Mouse (Mus musculus) lung, embryonic 16.5 days (tissue): ENCODE measurements around the gene 1810062G17Rik. TPM values are rescaled to one million over a fixed set of nuclear protein-coding genes. Genes with fewer than 3 reads are reported as not detected.

Source experiments
- ATAC-seq: fragments of 200-750 bp; cut with Nextera tagmentation; 2 replicates; pipeline ENCODE4 v1.8.0; 2017; ENCODE audit warnings: low read depth, mild to moderate bottlenecking, moderate library complexity
- H3K27ac ChIP-seq: fragments of 300-500 bp; sonication (generic); 2 replicates; pipeline ENCODE4 v1.5.1; 2014; ENCODE audit warnings: mild to moderate bottlenecking, control low read depth, low read length
- H3K27me3 ChIP-seq: fragments of 300-500 bp; sonication (generic); 2 replicates; pipeline ENCODE4 v1.6.1; 2014; ENCODE audit warnings: low read depth, low read length, mixed read lengths; ENCODE audit not compliant: control insufficient read depth, insufficient read depth
- H3K36me3 ChIP-seq: fragments of 300-500 bp; sonication (generic); 2 replicates; pipeline ENCODE4 v1.6.1; 2014; ENCODE audit warnings: low read length; ENCODE audit not compliant: control insufficient read depth, insufficient read depth
- H3K4me1 ChIP-seq: fragments of 300-500 bp; sonication (generic); replicated peaks from 2 replicates; pipeline ENCODE4 v1.6.1; 2014; ENCODE audit warnings: low read length, mixed read lengths; ENCODE audit not compliant: control insufficient read depth, insufficient read depth
- H3K4me2 ChIP-seq: fragments of 300-500 bp; sonication (generic); 2 replicates; pipeline ENCODE4 v1.6.1; 2014; ENCODE audit warnings: low read depth, low read length, control low read depth
- H3K4me3 ChIP-seq: fragments of 300-500 bp; sonication (generic); 2 replicates; pipeline ENCODE4 v1.5.1; 2014; ENCODE audit warnings: mild to moderate bottlenecking, low read length, control low read depth
- H3K9ac ChIP-seq: fragments of 300-500 bp; sonication (generic); 2 replicates; pipeline ENCODE4 v1.6.1; 2014; ENCODE audit warnings: low read length, control low read depth
- H3K9me3 ChIP-seq: fragments of 300-500 bp; sonication (generic); 2 replicates; pipeline ENCODE4 v1.6.1; 2016; ENCODE audit warnings: low read length; ENCODE audit not compliant: control insufficient read depth
- WGBS: fragments of 180-500 bp; shearing (Covaris S2); extraction: QIAGEN DNeasy Blood & Tissue Kit; methylation state at CpG from one replicate; pipeline ENCODE4 v1.1.7; 2014; 5-methylcytosine and 5-hydroxymethylcytosine counted together
- polyA plus RNA-seq: library from polyadenylated mRNA; unstranded; fragments of >200 nt; fragmentation: Nextera tagmentation; extraction: Ambion mirVana; gene quantifications from 2 replicates; pipeline ENCODE4 v1.2.1, GENCODE M21; 2015

The 1810062G17Rik gene
- polyA plus RNA-seq, 1 experiment from 2014 or later, result 3.9 TPM

DNA sequence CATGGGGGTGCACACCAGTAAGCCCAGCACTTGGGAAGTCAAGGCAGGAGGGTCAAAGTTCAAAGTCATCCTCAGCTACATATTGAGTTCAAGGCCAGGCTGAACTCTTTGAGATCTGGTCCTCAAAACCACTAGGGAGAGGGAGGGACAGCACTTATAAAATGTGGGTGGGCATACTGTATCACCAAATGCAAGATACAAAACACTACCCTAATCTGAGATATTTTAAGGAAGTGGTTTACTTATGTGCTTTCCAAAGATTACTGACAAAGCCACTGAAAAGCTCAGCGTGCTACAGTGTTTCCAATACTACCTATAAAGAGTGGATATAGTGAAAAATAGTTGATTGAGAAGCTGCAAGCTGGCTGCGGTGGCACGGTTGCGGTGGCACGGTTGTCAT is 2.5 kb upstream of the 1810062G17Rik start:
- H3K36me3 ChIP-seq, result no peaks in the 10 kb centered on the region
- no peaks in the 10 kb centered on the region for H3K27me3 ChIP-seq
- no peak for ATAC-seq
- H3K27ac ChIP-seq, result no peak overlapping the region
- peaks cover 11% of the 10 kb centered on the region for H3K4me1 ChIP-seq
- no peaks in the 10 kb centered on the region for H3K9me3 ChIP-seq
- no peak overlapping the region for H3K4me2 ChIP-seq
- WGBS, result 95% methylated on average over 5 of the region's 5 CpGs
- no peak overlapping the region for H3K4me3 ChIP-seq
- no peak overlapping the region for H3K9ac ChIP-seq

DNA sequence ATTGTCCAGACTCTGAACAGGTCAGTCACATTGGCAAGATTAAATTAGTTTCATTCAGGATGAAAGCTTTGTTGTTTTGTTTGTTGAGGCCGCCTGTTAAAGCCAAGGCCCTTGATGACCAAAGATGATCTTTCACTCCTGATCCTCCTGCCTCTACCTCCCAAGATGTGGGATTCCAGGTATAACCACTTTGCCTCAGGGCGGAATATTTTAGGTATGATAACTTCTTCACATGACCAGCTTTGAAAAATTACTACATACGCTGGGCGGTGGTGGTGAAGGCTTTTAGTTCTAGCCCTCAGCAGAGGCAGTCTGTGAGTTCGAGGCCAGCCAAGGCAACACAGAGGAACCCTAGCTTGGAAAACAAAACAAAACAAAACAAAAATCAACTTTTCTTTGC is 1.3 kb upstream of the 1810062G17Rik start:
- H3K9ac ChIP-seq, result peak overlapping the region; percentile 81; the same call in 1 of the 2 replicates
- ATAC-seq, result no peak

DNA sequence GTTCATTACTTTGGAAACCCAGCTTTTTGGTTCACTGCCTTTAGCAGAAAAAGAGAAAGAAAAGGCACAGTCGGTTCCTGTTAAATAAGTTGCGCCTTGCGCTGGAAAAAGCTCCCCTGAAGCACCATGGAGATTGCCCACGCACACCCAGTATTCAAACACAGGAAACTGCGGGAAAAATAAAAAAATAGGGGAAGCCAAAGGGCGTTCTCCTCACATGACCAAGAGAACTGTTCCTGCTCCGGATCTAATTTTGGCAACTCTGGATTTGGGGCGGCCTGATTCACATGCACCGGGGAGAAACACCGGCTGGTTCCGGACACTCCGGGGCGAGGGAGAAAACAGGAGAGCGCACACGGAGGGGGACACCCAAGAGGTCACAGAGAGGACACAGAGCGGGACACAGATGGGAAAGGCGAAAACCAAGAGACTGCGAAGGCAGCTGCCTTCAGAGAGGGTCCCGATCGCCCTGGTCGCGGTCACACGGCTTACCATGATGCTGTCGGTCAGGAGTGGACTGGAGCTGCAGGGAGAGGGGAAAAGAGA is 726 bp upstream of the 1810062G17Rik start:
- Histone ChIP-seq H3K36me3 (no peaks in the 10 kb centered on the region), H3K4me3 (peak overlapping the region; percentile 74), H3K4me2 (peak overlapping the region; percentile 80), H3K9me3 (no peaks in the 10 kb centered on the region), H3K9ac (peak overlapping the region; percentile 81), H3K27me3 (no peaks in the 10 kb centered on the region), H3K27ac (peak overlapping the region; percentile 89), H3K4me1 (peaks cover 11% of the 10 kb centered on the region)
- ATAC-seq, result peak; percentile 16
- WGBS, result under 1% methylated on average over 24 of the region's 24 CpGs

More for the DNA sequence above, 1.3 kb upstream of the 1810062G17Rik start:
- 68% methylated on average over 5 of the region's 5 CpGs for WGBS
- Histone ChIP-seq H3K4me3 (peak overlapping the region; percentile 74), H3K4me2 (peak overlapping the region; percentile 80), H3K9me3 (no peaks in the 10 kb centered on the region), H3K27me3 (no peaks in the 10 kb centered on the region), H3K4me1 (peaks cover 11% of the 10 kb centered on the region), H3K27ac (no peak overlapping the region), H3K36me3 (no peaks in the 10 kb centered on the region)

DNA sequence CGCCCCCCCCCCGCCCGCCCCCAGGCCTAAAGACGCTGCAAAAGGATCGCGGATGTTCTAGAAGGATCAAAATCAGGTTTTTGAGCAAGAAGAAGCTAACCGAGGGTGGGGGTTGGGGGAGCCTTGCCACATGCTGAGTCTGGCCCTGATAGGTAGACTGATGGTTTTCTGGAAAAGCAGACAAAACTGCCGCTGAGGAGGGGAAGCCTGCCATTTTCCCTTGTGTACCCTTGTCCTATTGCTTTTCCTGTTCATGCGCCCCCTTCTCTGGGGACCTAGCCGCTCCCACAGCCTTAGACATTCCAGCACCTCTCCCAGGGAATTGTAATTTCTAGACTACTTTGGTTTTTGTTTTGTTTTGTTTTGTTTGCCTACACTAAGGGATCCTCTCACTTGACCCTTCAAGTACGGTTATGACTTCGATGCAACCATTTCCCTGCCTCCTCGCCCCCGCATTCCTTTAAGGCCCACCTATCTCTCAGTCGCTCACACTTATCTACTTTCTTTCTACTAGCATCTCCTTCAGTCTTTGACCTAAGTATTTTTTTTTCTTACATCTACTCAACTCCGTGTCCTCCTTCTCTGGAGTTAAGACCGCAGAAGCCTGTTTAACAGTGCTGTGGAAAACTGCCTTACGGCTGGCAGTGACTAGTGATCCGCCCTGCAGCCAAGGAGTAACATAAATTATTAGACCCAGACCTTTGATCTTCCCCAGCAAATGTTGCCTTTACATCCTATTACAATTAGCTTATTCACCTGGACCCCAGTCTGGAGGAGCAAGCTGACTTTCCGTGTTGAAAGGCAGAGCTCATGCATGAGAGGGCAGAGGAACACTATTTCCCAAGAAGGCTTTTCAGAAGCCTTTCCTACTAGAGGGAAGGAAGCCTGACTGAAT is 771 bp downstream of the 1810062G17Rik start:
- WGBS, result 17% methylated on average over 20 of the region's 20 CpGs
- peak overlapping the region; percentile 74 for H3K4me3 ChIP-seq
- no peak for ATAC-seq
- H3K9me3 ChIP-seq, result no peaks in the 10 kb centered on the region
- peaks cover 12% of the 10 kb centered on the region for H3K4me1 ChIP-seq
- peak overlapping the region; percentile 76 for H3K9ac ChIP-seq
- peak overlapping the region; percentile 80 for H3K4me2 ChIP-seq
- no peaks in the 10 kb centered on the region for H3K36me3 ChIP-seq
- peak overlapping the region; percentile 91 for H3K27ac ChIP-seq
- no peaks in the 10 kb centered on the region for H3K27me3 ChIP-seq

DNA sequence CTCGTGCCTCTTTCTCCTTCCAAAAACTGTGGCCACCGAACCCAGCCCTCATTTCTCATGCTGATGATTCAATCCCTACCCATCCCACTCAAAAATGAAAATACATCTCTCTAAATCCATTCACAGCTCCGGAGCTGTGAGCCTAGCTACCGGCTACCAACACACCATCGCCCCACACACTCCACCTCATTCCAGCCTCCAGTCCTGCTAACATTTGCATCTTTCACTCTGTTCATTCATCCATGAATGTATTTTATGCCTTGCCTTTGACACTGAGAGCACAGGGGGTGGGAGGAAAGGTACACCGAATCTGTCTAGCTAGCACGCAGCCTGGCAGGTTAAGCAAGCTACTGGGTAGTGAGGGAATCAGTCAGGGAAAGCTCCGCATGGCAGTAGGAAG is 3.0 kb downstream of the 1810062G17Rik start:
- no peaks in the 10 kb centered on the region for H3K9me3 ChIP-seq
- WGBS, result 91% methylated on average over 8 of the region's 8 CpGs
- no peak overlapping the region for H3K4me2 ChIP-seq
- H3K4me1 ChIP-seq, result peaks cover 20% of the 10 kb centered on the region
- ATAC-seq, result no peak
- H3K27ac ChIP-seq, result no peak overlapping the region
- no peaks in the 10 kb centered on the region for H3K27me3 ChIP-seq
- no peak overlapping the region for H3K4me3 ChIP-seq
- H3K9ac ChIP-seq, result no peak overlapping the region
- H3K36me3 ChIP-seq, result no peaks in the 10 kb centered on the region

DNA sequence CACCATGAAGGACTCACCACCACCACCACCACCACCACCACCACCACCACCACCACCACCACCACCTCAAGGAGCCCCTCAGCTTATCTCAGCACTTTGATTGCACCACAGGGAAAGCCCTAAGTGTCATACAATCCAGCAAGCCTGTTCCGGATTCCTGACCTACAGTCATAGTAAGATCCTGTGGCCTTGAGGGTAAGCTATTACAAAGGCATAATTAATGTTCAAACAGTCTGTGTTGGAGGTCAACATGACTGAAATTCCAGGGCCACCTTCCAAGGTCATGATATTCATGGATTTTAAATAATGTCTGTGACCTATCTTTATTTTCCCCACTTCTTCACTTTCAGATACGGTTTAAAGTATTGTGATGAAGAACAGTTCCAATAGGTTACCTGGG is 4.7 kb downstream of the 1810062G17Rik start:
- Histone ChIP-seq H3K27ac (peak overlapping the region; percentile 33; the same call in 1 of the 2 replicates), H3K27me3 (no peaks in the 10 kb centered on the region), H3K4me1 (peaks cover 17% of the 10 kb centered on the region), H3K9ac (no peak overlapping the region), H3K4me2 (no peak overlapping the region), H3K36me3 (no peaks in the 10 kb centered on the region), H3K9me3 (no peaks in the 10 kb centered on the region), H3K4me3 (no peak overlapping the region)
- no peak for ATAC-seq
- WGBS, result 57% methylated on average over 2 of the region's 2 CpGs

DNA sequence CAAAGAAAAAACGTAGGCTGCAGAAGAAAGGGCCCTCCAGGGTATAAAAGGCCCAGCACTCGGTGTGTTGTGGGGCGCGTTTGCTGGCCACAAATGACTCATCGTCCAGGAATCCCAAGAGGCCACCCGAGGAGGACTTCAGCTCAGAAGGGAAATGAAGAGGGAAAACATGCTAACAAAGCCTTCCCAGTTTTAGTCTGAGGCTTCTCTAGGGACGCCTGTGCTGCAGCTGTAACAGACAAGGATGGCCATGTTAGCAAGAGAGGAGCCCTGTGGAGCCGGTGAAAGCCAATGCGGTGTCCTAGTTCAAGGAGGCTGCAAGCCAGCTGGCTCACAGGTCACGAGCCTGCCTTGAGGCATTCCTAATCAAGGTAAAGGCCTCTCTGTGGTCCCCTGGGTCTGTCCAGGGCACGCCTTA is 6.0 kb downstream of the 1810062G17Rik start:
- Histone ChIP-seq H3K4me1 (peaks cover 14% of the 10 kb centered on the region), H3K9me3 (no peaks in the 10 kb centered on the region), H3K4me3 (no peak overlapping the region), H3K27ac (peak overlapping the region; percentile 94), H3K9ac (peak overlapping the region; percentile 49), H3K4me2 (peak overlapping the region; percentile 32), H3K36me3 (no peaks in the 10 kb centered on the region), H3K27me3 (no peaks in the 10 kb centered on the region)
- peak; percentile 81 for ATAC-seq
- 10% methylated on average over 11 of the region's 11 CpGs for WGBS

DNA sequence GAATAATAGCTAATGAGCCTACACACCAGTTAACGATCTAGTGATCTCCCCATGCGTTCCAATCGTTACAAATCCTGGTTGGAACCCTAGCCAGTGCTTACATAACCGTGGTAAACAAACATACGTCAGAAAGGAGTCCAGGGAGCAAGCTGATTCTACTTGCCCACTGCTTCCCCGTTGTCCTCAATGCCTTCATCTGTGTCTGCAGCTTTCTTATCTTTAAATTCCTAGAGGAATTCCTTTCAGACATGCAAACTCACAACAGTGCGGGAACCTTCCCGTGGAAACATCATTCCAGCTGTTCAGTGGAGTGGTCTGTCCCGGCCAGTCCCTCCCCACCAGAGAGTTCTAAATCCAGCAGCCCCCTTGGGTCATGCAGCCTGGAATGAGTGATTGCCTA is 7.2 kb downstream of the 1810062G17Rik start:
- Histone ChIP-seq H3K27me3 (no peaks in the 10 kb centered on the region), H3K4me2 (peak overlapping the region; percentile 43), H3K9me3 (no peaks in the 10 kb centered on the region), H3K27ac (peak overlapping the region; percentile 63), H3K4me3 (peak overlapping the region; percentile 16; the same call in 1 of the 2 replicates), H3K4me1 (peaks cover 14% of the 10 kb centered on the region), H3K36me3 (no peaks in the 10 kb centered on the region), H3K9ac (peak overlapping the region; percentile 39; the same call in 1 of the 2 replicates)
- peak; percentile 54 for ATAC-seq
- 12% methylated on average over 9 of the region's 9 CpGs for whole genome bisulfite sequencing

DNA sequence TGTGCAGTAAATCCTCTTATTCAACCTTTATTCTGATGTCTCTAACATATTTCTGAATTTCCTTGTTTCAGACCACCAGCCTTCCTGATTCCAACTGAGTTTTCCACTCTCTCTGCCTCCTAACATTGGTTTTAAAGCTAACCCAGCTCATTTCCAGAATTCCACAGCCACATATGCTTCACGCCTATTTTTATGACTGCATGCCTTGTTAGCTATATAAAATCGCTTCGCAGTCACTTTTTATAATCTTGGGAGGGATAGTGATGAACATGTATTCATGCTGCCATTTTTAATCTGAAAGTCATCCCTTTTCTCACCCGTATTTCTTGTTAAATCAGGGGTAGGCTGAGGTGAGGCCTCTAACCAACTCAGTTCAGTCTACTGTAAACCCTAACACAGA is 8.6 kb downstream of the 1810062G17Rik start:
- WGBS, result 91% methylated on average over 4 of the region's 4 CpGs
- peaks cover 14% of the 10 kb centered on the region for H3K4me1 ChIP-seq
- H3K27me3 ChIP-seq, result no peaks in the 10 kb centered on the region
- H3K4me3 ChIP-seq, result no peak overlapping the region
- no peak for ATAC-seq
- H3K9me3 ChIP-seq, result no peaks in the 10 kb centered on the region
- no peak overlapping the region for H3K27ac ChIP-seq
- H3K4me2 ChIP-seq, result no peak overlapping the region
- no peaks in the 10 kb centered on the region for H3K36me3 ChIP-seq
- H3K9ac ChIP-seq, result no peak overlapping the region
